Mouse (Mus musculus) CH12.LX (cell line): ENCODE measurements around the gene Gm28434.

Experiments
- CTCF ChIP-seq, 2 experiments: IDR thresholded peaks in 1 of 2; conservative IDR thresholded peaks in 1 of 2; 2 replicates each; pipeline ENCODE4 v1.5.1; 2011 to 2012; ENCODE audit warnings: low read depth in 2 of 2, low read length in 2 of 2, improper control_type of control experiment in 1 of 2, inconsistent platforms in 1 of 2, mild to moderate bottlenecking in 1 of 2, moderate library complexity in 1 of 2
- E2F4 ChIP-seq: IDR thresholded peaks from 2 replicates; pipeline ENCODE4 v1.6.1; 2011; ENCODE audit warnings: low read depth, low read length, improper control_type of control experiment; ENCODE audit not compliant: insufficient replicate concordance
- EP300 ChIP-seq: IDR thresholded peaks from 2 replicates; pipeline ENCODE4 v1.6.1; 2011; ENCODE audit warnings: low read length, improper control_type of control experiment
- GABPA ChIP-seq: IDR thresholded peaks from 2 replicates; pipeline ENCODE4 v1.6.1; 2012; ENCODE audit warnings: low read depth, low read length, improper control_type of control experiment, inconsistent platforms; ENCODE audit not compliant: insufficient replicate concordance
- IRF4 ChIP-seq: IDR thresholded peaks from 2 replicates; pipeline ENCODE4 v1.6.1; 2014; ENCODE audit warnings: low read depth, mild to moderate bottlenecking, inconsistent platforms, low read length, improper control_type of control experiment
- MAZ ChIP-seq: IDR thresholded peaks from 2 replicates; pipeline ENCODE4 v1.6.1; 2012; ENCODE audit warnings: low read depth, mild to moderate bottlenecking, inconsistent platforms, low read length, improper control_type of control experiment, moderate library complexity
- MEF2A ChIP-seq: IDR thresholded peaks from 2 replicates; pipeline ENCODE4 v1.6.1; 2014; ENCODE audit warnings: low read depth, mild to moderate bottlenecking, inconsistent platforms, low read length, improper control_type of control experiment, borderline replicate concordance
- MXI1 ChIP-seq: IDR thresholded peaks from 2 replicates; pipeline ENCODE4 v1.6.1; 2011; ENCODE audit warnings: mild to moderate bottlenecking, low read depth, low read length, improper control_type of control experiment
- MYC ChIP-seq: IDR thresholded peaks from 2 replicates; pipeline ENCODE4 v1.6.1; 2011; ENCODE audit warnings: low read depth, mild to moderate bottlenecking, improper control_type of control experiment, low read length
- NRF1 ChIP-seq: IDR thresholded peaks from 2 replicates; pipeline ENCODE4 v1.6.1; 2014; ENCODE audit warnings: low read depth, mild to moderate bottlenecking, inconsistent platforms, low read length, improper control_type of control experiment, moderate library complexity
- PAX5 ChIP-seq: IDR thresholded peaks from 2 replicates; pipeline ENCODE4 v1.6.1; 2012; ENCODE audit warnings: low read length, inconsistent platforms, mixed read lengths
- POLR2A ChIP-seq: IDR thresholded peaks from 2 replicates; pipeline ENCODE4 v1.6.1; 2011; ENCODE audit warnings: low read depth, mild to moderate bottlenecking, improper control_type of control experiment, low read length
- POLR2AphosphoS2 ChIP-seq: IDR thresholded peaks from 2 replicates; pipeline ENCODE4 v1.6.1; 2011; ENCODE audit warnings: low read depth, low read length, improper control_type of control experiment
- RCOR1 ChIP-seq: conservative IDR thresholded peaks from 2 replicates; pipeline ENCODE4 v1.6.1; 2012; ENCODE audit warnings: low read depth, mild to moderate bottlenecking, inconsistent platforms, low read length, improper control_type of control experiment

DNA sequence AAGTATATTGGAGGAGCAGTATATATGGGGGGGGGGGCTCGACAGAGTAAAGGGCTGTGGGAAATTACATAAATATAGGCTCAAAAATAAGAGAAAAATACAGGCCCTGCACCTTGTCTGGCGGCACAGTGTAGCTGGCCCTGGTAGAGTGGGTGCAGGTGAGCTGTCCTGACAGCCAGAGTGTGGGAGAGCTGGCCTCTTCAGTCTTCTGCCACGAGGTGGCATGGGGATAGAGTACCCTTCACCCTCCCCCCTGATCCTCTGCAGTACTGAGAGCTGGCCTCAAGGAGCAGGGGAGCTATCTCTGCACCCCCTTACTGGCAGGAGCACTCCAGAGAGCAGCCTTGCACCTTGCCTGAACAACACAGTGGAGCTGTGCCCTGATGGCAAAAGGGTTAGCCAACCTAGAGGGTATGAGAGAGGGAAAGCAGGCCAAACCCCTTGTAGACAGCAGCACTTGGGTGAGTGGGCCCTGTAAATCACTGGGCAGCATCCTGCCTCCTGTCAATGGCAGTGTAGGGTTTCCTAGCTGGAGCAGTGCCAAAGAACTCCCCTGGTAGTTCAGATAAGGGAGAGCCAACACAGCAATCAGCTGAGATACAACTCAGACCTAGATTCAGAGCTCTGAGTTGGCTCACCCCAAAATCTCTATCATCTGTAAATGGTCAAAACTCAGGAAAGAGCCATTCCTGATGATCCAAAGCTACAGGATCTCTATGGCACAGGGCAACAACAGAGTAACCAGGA lies 13.3 kb downstream of the Gm28434 start:
- TF ChIP-seq CTCF (conservative IDR thresholded peaks at IDR 0.05 in 1 of 2, IDR thresholded peaks at IDR 0.05 in 1 of 2; ENCODE audit: low read depth in 2 of 2, low read length in 2 of 2) (no peak), EP300 (no peak), MXI1 (no peak), POLR2A (no peak), E2F4 (no peak), RCOR1 (no peak), IRF4 (no peak), MAZ (no peak), MYC (no peak), MEF2A (no peak), PAX5 (no peak), NRF1 (no peak), GABPA (no peak), POLR2AphosphoS2 (no peak)
